Mouse (Mus musculus) embryonic fibroblast, embryonic 13.5 days (primary cell): Measurements from ENCODE around the gene Gm43720.

ENCODE experiments used
- CTCF ChIP-seq: IDR thresholded peaks from 2 replicates; pipeline ENCODE4 v1.5.1; 2011; ENCODE audit warnings: mild to moderate bottlenecking, control low read depth, low read length, moderate library complexity, borderline replicate concordance; ENCODE audit not compliant: insufficient read depth
- POLR2A ChIP-seq: IDR thresholded peaks from 2 replicates; pipeline ENCODE4 v1.6.1; 2011; ENCODE audit warnings: low read depth, mild to moderate bottlenecking, control low read depth, low read length, moderate library complexity

GRCm38 (mm10) chr5:138264207-138264578, 15.6 kb downstream of the Gm43720 start:
- no peak for TF ChIP-seq CTCF
- TF ChIP-seq POLR2A: no peak
